Mouse (Mus musculus) urinary bladder, postnatal 36 days (tissue): ENCODE results near the gene Wasf2.
A peak's percentile ranks its signal among the peaks of the same experiment; 100 is the strongest.

Experiments
- DNase-seq, 2 experiments: peaks; one replicate each; pipeline ENCODE4 v3.0.0; 2022; ENCODE audit warnings: low spot score in 2 of 2, mixed read lengths in 1 of 2

Gene Wasf2

GRCm38 (mm10) chr4:133175998-133176760, 45.9 kb downstream of the Wasf2 start:
- no peak for DNase-seq

DNA sequence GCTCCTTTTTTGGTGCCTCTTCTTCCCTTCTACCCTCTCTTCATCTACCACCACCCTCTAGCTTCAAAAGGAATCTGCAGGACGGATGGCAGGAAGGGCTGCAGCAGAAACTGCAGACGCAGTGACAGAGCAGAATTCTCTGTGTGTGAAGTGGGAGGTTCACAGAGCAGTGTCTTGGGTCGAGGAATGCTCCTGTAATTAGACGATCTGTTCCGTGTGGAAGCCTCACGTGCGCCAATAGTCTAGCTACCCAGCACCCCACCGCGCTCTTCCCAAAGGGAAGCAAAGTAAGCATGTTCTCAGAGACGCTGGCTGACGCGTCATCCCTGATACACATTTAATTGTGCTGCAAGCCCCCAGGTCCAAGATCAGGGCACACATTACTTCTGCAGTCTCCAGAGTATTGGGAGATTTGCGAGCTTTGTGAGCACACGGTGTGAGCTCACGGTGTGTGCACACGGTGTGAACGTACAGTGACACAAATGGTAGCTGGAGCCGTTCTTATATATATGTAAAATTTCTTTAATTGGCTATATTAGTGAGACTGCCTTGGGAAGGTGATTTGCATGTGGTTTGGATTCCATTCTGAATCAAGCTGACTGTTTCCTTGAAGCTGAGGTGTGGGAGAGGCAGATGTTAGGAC, 46.6 kb downstream of the Wasf2 start:
- no peak for DNase-seq

DNA sequence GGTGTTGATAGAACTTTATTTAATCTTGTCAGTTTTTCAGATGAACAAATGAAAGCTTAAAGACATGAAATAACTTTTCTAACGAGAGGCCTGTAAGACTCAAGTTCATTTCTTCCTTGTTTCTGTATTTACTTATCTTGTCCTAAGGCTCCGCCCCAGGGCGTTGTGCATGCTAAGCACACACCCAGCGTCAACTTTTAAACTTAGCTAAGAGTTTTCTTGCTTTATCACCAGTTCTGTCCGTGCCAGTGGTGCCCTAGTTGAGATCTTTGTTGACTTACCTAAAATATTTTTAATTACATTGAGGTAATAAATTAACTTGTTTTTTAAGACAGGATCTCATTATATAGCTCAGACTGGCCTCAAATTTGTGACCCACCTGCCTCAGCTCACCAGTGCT, 48.0 kb downstream of the Wasf2 start:
- DNase-seq, result no peak

DNA sequence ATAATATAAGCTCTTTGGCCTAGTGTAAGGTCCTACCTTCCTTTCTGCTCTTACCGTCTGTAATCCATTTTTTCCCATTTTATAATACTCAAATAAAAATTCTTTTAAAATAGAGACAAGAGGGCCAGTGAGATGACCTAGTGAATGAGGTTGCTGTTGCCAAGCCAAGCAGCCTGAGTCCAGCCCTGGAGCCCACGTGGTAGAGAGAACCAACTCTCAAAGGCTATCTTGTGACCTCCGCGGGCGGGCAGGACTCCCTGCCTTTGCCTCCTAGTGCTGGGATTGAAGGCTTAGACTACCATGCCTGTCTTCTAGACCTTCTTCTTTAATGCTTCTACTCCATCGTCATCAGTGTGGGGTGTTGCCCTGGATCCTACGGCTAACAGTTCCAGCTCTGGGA, 49.0 kb downstream of the Wasf2 start:
- no peak for DNase-seq

- DNase-seq, result no peak
Observed at GRCm38 (mm10) chr4:133182439-133183033, 52.2 kb downstream of the Wasf2 start.

GRCm38 (mm10) chr4:133184031-133184897, 54.0 kb downstream of the Wasf2 start:
- DNase-seq, result no peak

DNA sequence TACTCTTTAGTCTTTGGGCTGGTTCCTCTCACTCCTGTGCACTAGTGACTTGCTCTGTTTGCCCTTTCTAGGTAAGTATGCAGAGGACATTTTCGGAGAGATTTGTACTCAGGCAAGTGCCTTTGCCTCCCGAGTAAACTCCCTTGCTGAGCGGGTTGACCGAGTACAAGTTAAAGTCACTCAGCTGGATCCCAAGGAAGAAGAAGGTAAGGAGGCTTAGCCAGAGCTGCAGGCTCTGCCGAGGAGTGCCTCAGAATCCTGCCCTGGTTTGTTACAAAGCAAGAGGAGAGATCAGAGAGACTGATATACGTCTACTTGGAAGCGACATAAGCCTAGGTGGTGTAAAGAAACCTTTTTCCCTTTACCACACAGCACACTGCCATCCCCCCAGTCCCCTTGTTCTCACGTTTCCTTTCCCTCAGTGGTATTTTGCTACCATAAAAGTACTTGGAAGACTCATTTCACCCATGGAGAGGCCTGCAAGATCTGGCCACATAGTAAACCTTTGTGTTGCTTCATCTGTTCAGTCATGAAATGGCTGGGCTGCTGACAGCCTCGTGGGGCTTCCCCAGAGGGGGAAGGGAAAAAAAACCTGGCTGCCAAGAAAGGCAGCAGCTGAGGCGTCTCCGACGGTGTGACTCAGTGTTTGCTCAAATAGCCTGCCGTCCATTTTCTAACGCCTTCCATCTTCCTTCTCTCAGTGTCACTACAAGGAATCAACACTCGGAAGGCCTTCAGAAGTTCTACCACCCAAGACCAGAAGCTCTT, 54.8 kb downstream of the Wasf2 start:
- peak; percentile 72 to 83 for DNase-seq

DNA sequence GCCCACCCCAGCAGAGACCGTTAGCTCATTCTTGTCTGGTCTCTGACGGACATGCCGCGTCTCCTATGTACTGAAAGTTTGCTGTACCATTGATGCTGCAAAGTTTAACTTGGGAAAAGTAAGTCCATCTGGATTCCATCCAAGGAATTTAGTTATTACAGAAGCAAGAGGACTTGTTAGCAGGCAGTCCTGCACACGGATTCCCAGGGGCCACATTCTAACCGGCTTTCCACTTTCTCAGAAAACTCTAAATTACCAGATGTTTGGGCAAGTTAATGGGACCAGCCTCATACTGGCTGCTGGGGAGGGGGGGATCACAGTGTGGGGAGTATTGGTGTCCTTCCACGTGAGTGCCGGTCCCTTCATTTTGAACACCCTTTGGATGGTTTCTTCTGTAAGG, 55.6 kb downstream of the Wasf2 start:
- DNase-seq, result no peak

GRCm38 (mm10) chr4:133186856-133187255, 56.6 kb downstream of the Wasf2 start:
- no peak for DNase-seq

DNA sequence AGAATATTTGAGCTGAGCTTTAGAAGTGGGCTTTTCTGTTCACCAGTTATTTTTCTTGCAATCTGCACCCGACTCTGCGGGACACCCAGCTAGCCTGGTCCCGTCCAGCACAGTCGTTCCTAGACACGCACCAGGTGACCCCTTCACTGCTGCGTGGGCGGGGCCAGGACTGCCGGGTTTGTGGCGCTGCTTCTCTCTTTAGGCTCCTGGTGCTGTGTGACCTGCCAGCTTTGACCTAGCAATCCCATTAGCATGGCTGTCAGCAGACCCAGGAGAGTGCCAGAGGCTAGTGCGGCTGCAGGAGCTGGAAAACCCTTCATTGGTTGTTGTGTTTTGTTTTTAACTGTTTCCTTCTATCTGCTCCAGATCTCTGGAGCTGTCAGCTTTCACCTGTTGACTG, 59.1 kb downstream of the Wasf2 start:
- no peak for DNase-seq

DNA sequence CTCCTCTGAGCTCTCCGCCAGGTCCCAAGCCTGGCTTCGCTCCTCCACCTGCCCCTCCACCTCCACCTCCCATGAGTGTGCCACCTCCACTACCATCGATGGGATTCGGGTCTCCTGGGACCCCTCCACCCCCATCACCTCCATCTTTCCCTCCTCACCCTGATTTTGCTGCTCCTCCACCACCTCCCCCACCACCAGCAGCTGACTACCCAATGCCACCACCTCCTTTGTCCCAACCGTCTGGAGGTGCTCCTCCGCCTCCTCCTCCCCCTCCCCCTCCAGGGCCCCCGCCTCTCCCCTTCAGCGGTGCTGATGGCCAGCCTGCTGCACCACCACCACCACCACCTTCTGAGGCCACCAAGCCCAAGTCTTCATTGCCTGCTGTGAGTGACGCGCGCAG, 64.2 kb downstream of the Wasf2 start:
- no peak for DNase-seq

- DNase-seq, result no peak
Observed at GRCm38 (mm10) chr4:133195014-133195413, 64.7 kb downstream of the Wasf2 start.

- no peak for DNase-seq
Observed at GRCm38 (mm10) chr4:133196136-133196535, 65.8 kb downstream of the Wasf2 start.

GRCm38 (mm10) chr4:133196852-133197251, 66.5 kb downstream of the Wasf2 start:
- no peak for DNase-seq

DNA sequence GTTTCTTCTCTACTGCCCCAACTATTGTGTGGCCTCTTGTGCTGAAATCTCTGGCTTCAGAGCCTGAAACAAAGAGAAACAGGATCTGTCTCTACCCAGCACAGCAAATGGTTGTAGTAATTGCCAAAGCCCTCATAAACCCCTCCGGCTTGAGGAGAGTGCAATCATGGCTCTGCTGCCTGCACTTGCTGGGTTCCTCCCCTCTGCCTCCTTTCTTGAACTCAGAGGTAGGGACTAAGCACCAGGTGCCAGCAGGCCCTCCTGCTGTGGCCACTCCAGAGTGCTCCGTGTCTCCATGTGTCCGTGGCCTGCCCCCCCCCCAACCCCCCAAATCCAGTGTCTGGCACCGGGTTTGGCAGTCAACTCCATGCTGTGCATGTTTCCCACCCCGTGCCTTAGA, 67.0 kb downstream of the Wasf2 start:
- DNase-seq, result no peak

- no peak for DNase-seq
Observed at GRCm38 (mm10) chr4:133197801-133198286, 67.5 kb downstream of the Wasf2 start.

DNA sequence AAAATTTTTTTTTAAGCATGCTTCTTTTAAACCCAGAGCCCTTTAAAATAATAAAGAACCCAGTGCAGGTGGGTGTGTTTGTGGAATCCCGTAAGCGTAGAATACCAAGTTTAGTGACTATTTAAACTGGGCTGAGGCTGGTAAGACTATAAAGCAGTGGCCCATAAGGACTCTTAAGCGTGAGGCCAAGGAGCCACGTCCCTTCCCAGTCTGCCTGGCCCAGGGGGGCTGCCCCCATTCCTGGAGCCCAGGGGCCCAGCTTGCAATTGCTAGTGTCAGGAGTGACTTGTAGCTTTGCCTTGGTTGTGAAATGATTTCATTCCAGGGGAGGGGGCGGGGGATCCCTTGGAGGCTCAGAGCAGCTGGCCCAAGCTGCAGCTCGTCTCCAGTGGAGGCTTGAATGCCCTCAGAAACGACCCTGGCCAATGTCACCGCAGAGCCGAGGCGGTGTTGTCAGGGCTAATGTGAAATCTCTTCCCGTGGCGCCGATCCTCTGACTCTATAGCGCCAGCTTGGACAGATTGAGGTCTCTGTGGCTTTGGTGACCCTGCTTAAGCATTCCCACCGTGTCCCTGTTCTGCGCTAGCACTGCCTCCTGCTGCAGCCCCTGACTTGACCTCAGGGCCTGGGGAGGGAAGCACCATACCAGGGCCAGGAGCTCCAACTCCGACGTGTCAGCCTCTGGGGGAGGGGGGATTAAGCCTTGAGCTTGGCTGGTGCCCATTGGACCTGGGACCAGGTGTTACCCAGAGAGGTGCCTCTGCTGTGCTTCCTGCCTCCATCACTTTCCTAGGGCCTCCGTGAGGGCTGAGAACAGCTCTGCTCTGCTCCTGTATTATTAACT, 68.3 kb downstream of the Wasf2 start:
- DNase-seq, result no peak

GRCm38 (mm10) chr4:133199743-133200142, 69.4 kb downstream of the Wasf2 start:
- no peak for DNase-seq

GRCm38 (mm10) chr4:133200343-133200742, 70.0 kb downstream of the Wasf2 start:
- peak in 1 of 2 experiments; percentile 55 for DNase-seq
